Mouse (Mus musculus) limb, embryonic 14.5 days (tissue): ENCODE data around the gene Cmklr1. TPM values are rescaled to one million over a fixed set of nuclear protein-coding genes. Genes with fewer than 3 reads are reported as not detected.

Source experiments
- ATAC-seq: fragments of 200-750 bp; cut with Nextera tagmentation; 2 replicates; pipeline ENCODE4 v1.8.0; 2017; ENCODE audit warnings: low read depth, moderate number of reproducible peaks, moderate TSS enrichment; ENCODE audit not compliant: low FRiP score
- DNase-seq: peaks from one replicate; pipeline ENCODE4 v3.0.0-alpha.2; 2015; ENCODE audit warnings: low spot score
- H3K27ac ChIP-seq: fragments of 300-500 bp; sonication (generic); replicated peaks from 2 replicates; pipeline ENCODE4 v1.5.1; 2014; ENCODE audit warnings: low read depth, mild to moderate bottlenecking, low read length, moderate library complexity, mixed read lengths
- H3K27me3 ChIP-seq: fragments of 300-500 bp; sonication (generic); 2 replicates; pipeline ENCODE4 v1.6.1; 2014; ENCODE audit warnings: low read length, mixed read lengths; ENCODE audit not compliant: control insufficient read depth, insufficient read depth
- H3K36me3 ChIP-seq: fragments of 300-500 bp; sonication (generic); 2 replicates; pipeline ENCODE4 v1.6.1; 2014; ENCODE audit warnings: mild to moderate bottlenecking, low read length, moderate library complexity, mixed read lengths; ENCODE audit not compliant: control insufficient read depth, insufficient read depth
- H3K4me1 ChIP-seq: fragments of 300-500 bp; sonication (generic); 2 replicates; pipeline ENCODE4 v1.6.1; 2014; ENCODE audit warnings: antibody characterized with exemption, low read length, mixed read lengths; ENCODE audit not compliant: control insufficient read depth, insufficient read depth
- H3K4me2 ChIP-seq: fragments of 300-500 bp; sonication (generic); replicated peaks from 2 replicates; pipeline ENCODE4 v1.6.1; 2014; ENCODE audit warnings: low read depth, mild to moderate bottlenecking, low read length, moderate library complexity; ENCODE audit not compliant: severe bottlenecking
- H3K4me3 ChIP-seq: fragments of 300-500 bp; sonication (generic); replicated peaks from 2 replicates; pipeline ENCODE4 v1.5.1; 2014; ENCODE audit warnings: low read length
- H3K9ac ChIP-seq: fragments of 300-500 bp; sonication (generic); 2 replicates; pipeline ENCODE4 v1.6.1; 2014; ENCODE audit warnings: mild to moderate bottlenecking, low read depth, low read length, moderate library complexity; ENCODE audit not compliant: severe bottlenecking
- H3K9me3 ChIP-seq: fragments of 300-500 bp; sonication (generic); 2 replicates; pipeline ENCODE4 v1.6.1; 2016; ENCODE audit warnings: low read length; ENCODE audit not compliant: control insufficient read depth
- POLR2A ChIP-seq: fragments of 200-500 bp; IDR thresholded peaks from 2 replicates; pipeline ENCODE4 v1.8.0; 2012; ENCODE audit warnings: inconsistent platforms, mild to moderate bottlenecking, moderate library complexity, borderline replicate concordance; ENCODE audit not compliant: insufficient read depth, insufficient read length; ENCODE audit errors: extremely low read depth
- WGBS: fragments of 180-500 bp; shearing (Covaris S2); extraction: QIAGEN DNeasy Blood & Tissue Kit; methylation state at CpG from one replicate; pipeline ENCODE4 v1.1.7; 2014; 5-methylcytosine and 5-hydroxymethylcytosine counted together
- polyA plus RNA-seq, 2 experiments: library from polyadenylated mRNA; depleted of rRNA in 1 of 2; stranded (reverse) in 1 of 2; unstranded in 1 of 2; fragments of >200 nt; fragmentation: Nextera tagmentation in 1 of 2; extraction: Ambion mirVana in 1 of 2; gene quantifications; 2 replicates each; pipeline versions ENCODE4 v1.2.1 to v1.2.3; 2012 to 2014

Cmklr1 gene
- polyA plus RNA-seq (2012; rRNA removed) (10.7 and 17.4 TPM in 2 replicates), polyA plus RNA-seq (2014; fragmentation: Nextera tagmentation; extraction: Ambion mirVana) (7.5 and 7.8 TPM in 2 replicates)

DNA sequence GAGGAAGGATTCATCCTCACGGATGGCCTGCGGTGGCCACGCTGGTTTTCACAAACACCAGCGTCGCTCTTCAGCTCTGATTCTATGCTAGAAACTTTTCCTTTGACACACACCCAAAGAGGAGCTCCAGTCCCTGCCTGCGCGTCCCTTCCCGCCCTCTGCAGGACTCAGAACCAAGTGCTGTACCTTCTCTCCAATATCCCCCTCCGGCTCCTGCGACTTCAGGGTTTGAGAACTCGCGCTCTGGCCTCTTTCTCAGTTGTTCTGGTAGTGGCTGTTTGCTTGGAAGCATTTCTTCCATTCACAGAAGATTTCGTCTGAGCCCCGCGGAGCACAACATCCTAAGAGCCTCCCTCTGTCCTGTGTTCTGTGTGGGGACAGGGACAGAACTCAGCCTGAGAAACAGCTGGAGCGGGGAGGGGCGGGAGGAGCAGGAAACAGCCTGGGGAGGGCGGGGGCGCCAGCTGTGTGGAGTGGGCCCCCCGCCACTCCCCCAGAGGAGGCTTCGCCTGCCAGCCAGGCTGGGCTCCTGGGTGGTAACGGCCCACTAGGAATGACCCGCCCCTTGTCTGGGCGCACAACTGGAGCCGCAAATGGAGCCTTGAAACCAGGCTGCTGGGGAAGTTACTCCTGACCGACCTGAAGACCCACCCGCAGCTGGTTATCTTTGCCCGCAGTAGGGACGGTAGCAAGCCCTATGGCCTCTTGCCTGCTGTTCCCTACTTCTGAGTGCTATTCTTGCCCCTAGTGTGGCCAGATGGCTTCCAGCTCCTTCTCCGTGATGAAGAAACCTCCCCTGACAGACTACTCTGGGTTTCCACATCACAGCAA is at the start of gene Cmklr1:
Cmklr1 (minus strand) TSS at position 392 of the 831 bp plus-strand sequence.
- H3K4me1 ChIP-seq: peaks cover 15% of the 10 kb centered on the region
- peak within 1 kb of the TSS; percentile 30 for H3K27ac ChIP-seq
- WGBS: 4% methylated on average over 28 of the region's 30 CpGs
- peak within 1 kb of the TSS; percentile 59 for H3K9ac ChIP-seq
- H3K4me2 ChIP-seq: peak within 1 kb of the TSS; percentile 51
- no peaks in the 10 kb centered on the region for H3K36me3 ChIP-seq
- 0 out of 2 replicates have a peak, but pooled peaks have one; percentile 17 for TF ChIP-seq POLR2A
- no peaks in the 10 kb centered on the region for H3K9me3 ChIP-seq
- H3K27me3 ChIP-seq: no peaks in the 10 kb centered on the region
- H3K4me3 ChIP-seq: peak within 1 kb of the TSS; percentile 36
- ATAC-seq (peak; percentile 60), DNase-seq (peak; percentile 44)

GRCm38 (mm10) chr5:113694415-113694814 is 44.2 kb upstream of the Cmklr1 start:
- peak overlapping the region; percentile 25 for H3K4me2 ChIP-seq
- peaks cover 26% of the 10 kb centered on the region for H3K4me1 ChIP-seq
- no peaks in the 10 kb centered on the region for H3K36me3 ChIP-seq
- DNase-seq: peak; percentile 83
- H3K4me3 ChIP-seq: no peak overlapping the region
- ATAC-seq: peak; percentile 85
- no peak for TF ChIP-seq POLR2A
- H3K27ac ChIP-seq: peak overlapping the region; percentile 84
- no peaks in the 10 kb centered on the region for H3K9me3 ChIP-seq
- H3K27me3 ChIP-seq: no peaks in the 10 kb centered on the region
- H3K9ac ChIP-seq: no peak overlapping the region
- WGBS: 4% methylated on average over 5 of the region's 5 CpGs

GRCm38 (mm10) chr5:113694000-113694399 is 43.8 kb upstream of the Cmklr1 start:
- ATAC-seq: 0 out of 2 replicates have a peak, but pooled peaks have one; percentile 2
- Histone ChIP-seq H3K36me3 (no peaks in the 10 kb centered on the region), H3K4me3 (no peak overlapping the region), H3K9me3 (no peaks in the 10 kb centered on the region), H3K4me1 (peaks cover 27% of the 10 kb centered on the region), H3K27me3 (no peaks in the 10 kb centered on the region), H3K4me2 (peak overlapping the region; percentile 25; the same call in 1 of the 2 replicates), H3K27ac (peak overlapping the region; percentile 6; the same call in 1 of the 2 replicates), H3K9ac (no peak overlapping the region)
- 28% methylated on average over 4 of the region's 4 CpGs for WGBS
- DNase-seq: no peak
- TF ChIP-seq POLR2A: no peak

- Histone ChIP-seq H3K9ac (no peak overlapping the region), H3K27me3 (no peaks in the 10 kb centered on the region), H3K27ac (no peak overlapping the region), H3K9me3 (no peaks in the 10 kb centered on the region), H3K36me3 (no peaks in the 10 kb centered on the region), H3K4me2 (no peak overlapping the region), H3K4me3 (no peak overlapping the region), H3K4me1 (peaks cover 32% of the 10 kb centered on the region)
- DNase-seq (no peak), ATAC-seq (no peak)
- TF ChIP-seq POLR2A: no peak
- 87% methylated on average over 8 of the region's 8 CpGs for WGBS
Observed at GRCm38 (mm10) chr5:113693196-113693755, 43.0 kb upstream of the Cmklr1 start.

DNA sequence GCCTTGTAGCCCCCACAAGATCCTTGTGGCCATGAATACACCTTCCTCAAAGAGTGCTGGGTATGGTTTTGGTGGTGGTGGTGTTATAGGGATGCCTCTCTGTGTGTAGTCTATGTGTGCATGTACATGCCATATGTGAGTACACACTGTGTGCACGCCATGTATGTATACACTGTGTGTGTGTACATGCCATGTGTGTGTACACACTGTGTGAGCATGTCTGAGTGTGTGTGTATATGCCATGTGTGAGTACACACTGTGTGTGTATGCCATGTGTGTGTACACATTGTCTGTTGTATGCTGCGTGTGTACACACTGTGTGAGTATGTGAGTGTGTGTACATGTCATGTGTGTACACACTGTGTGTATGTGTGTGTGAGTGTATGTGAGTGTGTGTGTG is 40.6 kb upstream of the Cmklr1 start:
- H3K9me3 ChIP-seq: no peaks in the 10 kb centered on the region
- peaks cover 27% of the 10 kb centered on the region for H3K4me1 ChIP-seq
- no peak overlapping the region for H3K9ac ChIP-seq
- WGBS: 91% methylated on average over 2 of the region's 2 CpGs
- H3K27ac ChIP-seq: no peak overlapping the region
- no peak overlapping the region for H3K4me3 ChIP-seq
- no peaks in the 10 kb centered on the region for H3K36me3 ChIP-seq
- no peak overlapping the region for H3K4me2 ChIP-seq
- TF ChIP-seq POLR2A: no peak
- no peaks in the 10 kb centered on the region for H3K27me3 ChIP-seq
- DNase-seq (no peak), ATAC-seq (no peak)
